Mouse (Mus musculus) liver, adult 2 months (tissue): ENCODE results near the gene Cfap74. TPM values are rescaled to one million over a fixed set of nuclear protein-coding genes. Genes with fewer than 3 reads are reported as not detected.

ENCODE experiments used
- DNase-seq: peaks from one replicate; pipeline ENCODE4 v3.0.0-alpha.2; 2011; ENCODE audit warnings: low read depth, low spot score; ENCODE audit errors: extremely low read depth
- H3K27ac ChIP-seq: fragments of 200-500 bp; replicated peaks from 2 replicates; pipeline ENCODE4 v1.5.1; 2012; ENCODE audit warnings: low read depth, mild to moderate bottlenecking, control low read depth, inconsistent platforms, low read length; ENCODE audit not compliant: insufficient read depth
- H3K27me3 ChIP-seq: fragments of 200-500 bp; 2 replicates; pipeline ENCODE4 v1.6.1; 2012; ENCODE audit warnings: mild to moderate bottlenecking, moderate library complexity, low read length, inconsistent platforms; ENCODE audit not compliant: control insufficient read depth, insufficient read depth
- H3K36me3 ChIP-seq: fragments of 200-500 bp; 2 replicates; pipeline ENCODE4 v1.6.1; 2012; ENCODE audit warnings: low read length, inconsistent platforms; ENCODE audit not compliant: control insufficient read depth, insufficient read depth
- H3K4me1 ChIP-seq: fragments of 200-500 bp; 2 replicates; pipeline ENCODE4 v1.6.1; 2011; ENCODE audit warnings: low read length; ENCODE audit not compliant: control insufficient read depth, insufficient read depth
- H3K4me3 ChIP-seq: fragments of 200-500 bp; 2 replicates; pipeline ENCODE4 v1.5.1; 2011; ENCODE audit warnings: low read depth, mild to moderate bottlenecking, control low read depth, low read length, moderate library complexity; ENCODE audit not compliant: insufficient read depth
- H3K79me2 ChIP-seq: fragments of 200-500 bp; 2 replicates; pipeline ENCODE4 v1.6.1; 2012; ENCODE audit warnings: inconsistent platforms, mild to moderate bottlenecking, low read length, moderate library complexity; ENCODE audit not compliant: control insufficient read depth, insufficient read depth
- H3K9ac ChIP-seq: fragments of 200-500 bp; 2 replicates; pipeline ENCODE4 v1.6.1; 2012; ENCODE audit warnings: low read depth, mild to moderate bottlenecking, control low read depth, inconsistent platforms, low read length
- CTCF ChIP-seq: fragments of 200-500 bp; IDR thresholded peaks from 2 replicates; pipeline ENCODE4 v1.5.1; 2011; ENCODE audit warnings: low read depth, low read length, control low read depth
- POLR2A ChIP-seq: fragments of 200-500 bp; IDR thresholded peaks from 2 replicates; pipeline ENCODE4 v1.6.1; 2011; ENCODE audit warnings: low read length, control low read depth; ENCODE audit not compliant: insufficient read depth; ENCODE audit errors: extremely low read depth
- WGBS: fragments of 180-500 bp; shearing (Covaris S2); methylation state at CpG from one replicate; pipeline ENCODE4 v1.1.7; 2018; 5-methylcytosine and 5-hydroxymethylcytosine counted together
- polyA plus RNA-seq: library from polyadenylated mRNA; depleted of rRNA; stranded (reverse); fragments of >200 nt; gene quantifications from 2 replicates; pipeline ENCODE4 v1.2.3, GENCODE M21; 2012
- total RNA-seq: library from RNA; depleted of rRNA; stranded (reverse); fragments of >200 nt; gene quantifications from 2 replicates; pipeline ENCODE4 v1.2.3, GENCODE M21; 2014

Cfap74 gene
- total and polyA plus RNA-seq, 2 experiments = 0.06 to 0.09 TPM

DNA sequence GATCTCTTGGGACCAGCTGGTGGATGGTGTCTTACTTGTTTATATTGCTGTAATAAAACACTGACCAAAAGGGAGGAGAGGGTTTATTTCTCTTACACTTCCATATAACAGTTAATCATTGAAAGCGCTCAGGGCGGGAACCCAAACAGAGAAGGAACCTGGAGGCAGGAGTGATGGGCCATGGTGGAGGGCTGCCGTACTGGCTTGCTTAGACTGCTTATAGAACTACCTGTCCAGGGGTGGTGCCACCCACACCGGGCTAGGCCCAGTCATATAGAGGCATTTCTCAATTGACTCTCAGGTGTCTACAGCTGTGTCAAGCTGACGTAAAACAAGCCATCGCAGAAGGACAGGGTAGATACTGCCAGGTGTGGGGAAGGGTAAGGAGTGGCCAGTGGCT lies 42.2 kb upstream of the Cfap74 start:
- WGBS = 84% methylated on average over 6 of the region's 6 CpGs
- DNase-seq = no peak
- H3K27ac ChIP-seq = no peak overlapping the region
- no peak for TF ChIP-seq CTCF
- no peak for TF ChIP-seq POLR2A
- H3K27me3 ChIP-seq = no peaks in the 10 kb centered on the region
- H3K9ac ChIP-seq = no peak overlapping the region
- no peaks in the 10 kb centered on the region for H3K36me3 ChIP-seq
- peaks cover 19% of the 10 kb centered on the region for H3K4me1 ChIP-seq
- no peaks in the 10 kb centered on the region for H3K79me2 ChIP-seq
- H3K4me3 ChIP-seq = no peak overlapping the region

GRCm38 (mm10) chr4:155367739-155368138 lies 41.3 kb upstream of the Cfap74 start:
- DNase-seq = no peak
- no peak for TF ChIP-seq CTCF
- no peak for TF ChIP-seq POLR2A
- no peak overlapping the region for H3K4me3 ChIP-seq
- peaks cover 13% of the 10 kb centered on the region for H3K4me1 ChIP-seq
- H3K27me3 ChIP-seq = no peaks in the 10 kb centered on the region
- H3K79me2 ChIP-seq = no peaks in the 10 kb centered on the region
- no peaks in the 10 kb centered on the region for H3K36me3 ChIP-seq
- H3K27ac ChIP-seq = no peak overlapping the region
- 72% methylated on average over 9 of the region's 9 CpGs for WGBS
- no peak overlapping the region for H3K9ac ChIP-seq

DNA sequence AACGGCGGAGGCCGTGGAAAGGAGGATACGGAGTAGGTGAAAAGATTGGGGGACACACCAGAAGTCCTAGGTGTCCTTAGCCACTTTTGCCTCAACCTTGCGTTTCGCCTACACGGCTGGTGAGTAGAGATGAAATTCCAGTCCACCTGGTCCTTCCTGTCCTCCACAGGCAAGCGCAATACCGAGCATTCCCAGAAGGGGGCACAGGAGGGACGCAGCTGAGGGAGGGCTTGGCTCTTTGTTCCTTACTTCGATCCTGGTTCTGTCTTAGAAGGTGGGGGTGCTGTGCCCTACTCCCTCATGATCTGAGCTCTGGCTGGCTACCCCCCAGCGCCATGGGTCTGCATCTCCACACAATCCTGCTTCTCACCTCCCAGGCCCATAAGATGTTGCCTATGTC lies 40.3 kb upstream of the Cfap74 start:
- 44% methylated on average over 12 of the region's 12 CpGs for WGBS
- TF ChIP-seq POLR2A (no peak), CTCF (peak; percentile 99)

GRCm38 (mm10) chr4:155370737-155371715 lies 38.0 kb upstream of the Cfap74 start:
- peak; percentile 97 for DNase-seq
- H3K4me1 ChIP-seq = peaks cover 13% of the 10 kb centered on the region
- H3K27ac ChIP-seq = peak overlapping the region; percentile 84
- no peaks in the 10 kb centered on the region for H3K79me2 ChIP-seq
- peak overlapping the region; percentile 41; the same call in 1 of the 2 replicates for H3K9ac ChIP-seq
- no peaks in the 10 kb centered on the region for H3K27me3 ChIP-seq
- 54% methylated on average over 15 of the region's 15 CpGs for WGBS
- TF ChIP-seq POLR2A (no peak), CTCF (no peak)
- no peaks in the 10 kb centered on the region for H3K36me3 ChIP-seq
- H3K4me3 ChIP-seq = no peak overlapping the region

More for the DNA sequence above, 40.3 kb upstream of the Cfap74 start:
- H3K36me3 ChIP-seq = no peaks in the 10 kb centered on the region
- no peak overlapping the region for H3K4me3 ChIP-seq
- no peak overlapping the region for H3K9ac ChIP-seq
- peak; percentile 31 for DNase-seq
- no peaks in the 10 kb centered on the region for H3K27me3 ChIP-seq
- peaks cover 13% of the 10 kb centered on the region for H3K4me1 ChIP-seq
- H3K27ac ChIP-seq = no peak overlapping the region
- H3K79me2 ChIP-seq = no peaks in the 10 kb centered on the region

GRCm38 (mm10) chr4:155371797-155372735 lies 36.9 kb upstream of the Cfap74 start:
- peak; percentile 75 for DNase-seq
- no peak for TF ChIP-seq CTCF
- TF ChIP-seq POLR2A = no peak
- H3K36me3 ChIP-seq = no peaks in the 10 kb centered on the region
- peak overlapping the region; percentile 84 for H3K27ac ChIP-seq
- H3K9ac ChIP-seq = no peak overlapping the region
- no peak overlapping the region for H3K4me3 ChIP-seq
- H3K27me3 ChIP-seq = no peaks in the 10 kb centered on the region
- 52% methylated on average over 5 of the region's 5 CpGs for WGBS
- no peaks in the 10 kb centered on the region for H3K79me2 ChIP-seq
- peaks cover 13% of the 10 kb centered on the region for H3K4me1 ChIP-seq
